Mouse (Mus musculus) left cerebral cortex, postnatal 4 days (tissue): ENCODE measurements at regions not wholly inside any gene's neighbourhood (a gene's known extent, or its start where the extent isn't known, plus 50 kb on each side); places are given as distances from the start of the nearest gene placed in this dataset.

ENCODE experiments used
- DNase-seq: peaks from one replicate; pipeline ENCODE4 v3.0.0-alpha.2; 2022
- intact Hi-C: fragments of 180-260 bp; cut with DNase I; formaldehyde crosslinking; loops from one replicate; pipeline ENCODE4 v1.15.1; 2025

DNA sequence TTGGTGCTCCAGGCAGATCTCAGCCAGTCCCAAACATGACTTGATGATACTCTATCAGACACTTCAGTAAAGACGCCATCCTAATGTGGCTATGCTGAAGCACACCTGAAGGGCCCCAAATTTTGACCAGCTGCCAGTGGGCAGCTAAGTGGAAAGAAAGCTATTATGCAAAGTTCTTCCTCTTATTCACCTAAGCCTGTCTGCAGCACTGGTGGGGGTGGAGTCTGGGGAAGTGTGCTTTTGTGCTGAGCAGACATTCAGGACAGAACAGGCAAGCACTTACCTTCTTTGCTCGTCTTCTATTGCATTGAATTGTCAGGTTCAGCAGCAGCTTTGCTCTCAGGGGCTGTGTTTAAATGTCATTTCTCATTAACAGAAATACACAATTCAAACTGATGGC, 200.7 kb downstream of the Pla2g4a start:
- no peak for DNase-seq
- intact Hi-C loops, result no loop called here

DNA sequence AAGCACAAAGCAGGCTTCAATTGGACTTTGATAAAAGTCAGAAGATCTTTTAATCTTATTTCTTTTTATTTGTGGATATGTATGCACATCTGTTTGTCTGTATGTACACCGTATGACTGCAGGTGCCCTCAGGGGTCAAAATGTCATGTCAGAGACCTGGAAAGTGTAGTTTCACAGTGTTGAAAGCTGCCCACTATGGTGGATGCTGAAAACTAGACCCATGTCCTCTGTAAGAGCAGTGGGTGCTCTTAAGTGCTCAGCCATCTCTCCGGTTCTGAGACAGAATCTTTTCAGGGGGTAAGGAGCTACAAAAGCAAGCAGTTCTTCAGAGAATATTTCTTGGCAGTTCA, 202.3 kb downstream of the Pla2g4a start:
- DNase-seq, result no peak
- intact Hi-C loops, result loop anchor here (10.0 kb wide), 1 partner anchor 214 kb away; no protein-coding TSS in a partner anchor

DNA sequence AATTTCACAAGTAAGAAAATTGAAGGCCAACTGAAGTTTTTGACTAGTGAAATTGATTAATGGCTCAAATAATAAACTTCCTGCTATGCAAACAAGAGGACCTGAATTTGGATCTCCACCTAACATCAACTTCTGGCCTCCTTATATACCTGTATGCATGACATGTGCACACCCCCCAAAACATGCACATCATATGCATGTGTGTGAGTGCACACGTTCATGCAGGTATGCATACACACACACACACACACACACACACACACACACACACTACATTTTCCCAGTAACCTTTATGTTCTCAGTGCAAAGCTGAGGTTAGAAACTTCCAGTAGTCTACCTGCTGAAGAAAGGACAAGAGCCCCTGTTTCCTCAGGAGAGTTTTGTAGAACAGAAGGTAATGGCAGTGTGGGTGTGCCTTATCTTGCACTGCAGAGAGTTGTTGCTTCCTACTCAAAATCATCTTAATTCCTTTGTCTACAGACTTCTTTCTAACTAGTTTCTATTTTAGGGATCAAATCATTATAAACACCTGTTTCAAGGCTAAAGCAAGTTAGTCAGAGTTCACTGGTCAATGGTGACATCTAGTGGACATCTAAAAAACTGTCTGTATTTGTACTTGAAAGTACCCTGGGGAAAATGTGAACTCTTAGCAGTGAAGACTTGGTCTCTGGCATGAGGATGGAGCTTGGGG, 202.9 kb downstream of the Pla2g4a start:
- no peak for DNase-seq
- intact Hi-C loops, result loop anchor here (10.0 kb wide), 1 partner anchor 213 kb away; no protein-coding TSS in a partner anchor

DNA sequence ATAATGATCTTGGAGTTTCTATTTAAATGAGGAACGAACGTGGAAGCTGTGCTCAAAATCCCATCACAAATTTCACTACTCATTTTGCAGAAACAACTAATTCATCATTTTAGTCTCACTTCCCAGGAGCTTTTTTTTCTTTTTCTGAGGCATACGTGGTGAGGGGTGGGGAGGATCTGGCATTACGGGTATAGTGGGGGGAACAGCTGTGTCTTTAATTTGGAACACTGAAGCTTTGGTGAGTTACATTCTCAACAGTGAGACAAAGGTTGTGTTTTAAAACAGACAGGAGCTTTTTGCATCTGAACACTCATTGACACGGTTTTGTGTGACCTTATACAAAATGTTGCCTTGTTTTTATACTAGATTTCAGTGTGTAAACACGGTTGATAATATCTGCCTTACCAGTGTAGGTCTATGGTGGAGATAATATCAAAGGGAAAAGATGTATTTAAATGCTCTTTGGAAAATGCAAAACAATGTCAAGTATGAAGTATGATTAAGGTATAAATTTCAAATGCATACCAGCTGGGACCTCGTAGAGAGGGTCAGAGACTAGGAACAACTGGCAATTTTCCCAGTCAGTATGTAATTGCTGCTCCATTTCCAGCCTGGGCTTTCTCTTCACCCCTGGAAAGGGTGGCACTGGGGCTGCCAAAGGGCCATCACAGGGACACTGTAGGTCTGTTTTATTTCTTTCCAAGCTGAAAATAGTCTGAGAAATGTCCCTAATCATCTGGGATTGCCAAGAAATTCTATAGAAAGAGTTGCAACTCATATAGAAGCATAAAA, 207.6 kb downstream of the Pla2g4a start:
- peak; percentile 30 for DNase-seq
- intact Hi-C loops, result loop anchor here (10.0 kb wide), 1 partner anchor 209 kb away; no protein-coding TSS in a partner anchor

DNA sequence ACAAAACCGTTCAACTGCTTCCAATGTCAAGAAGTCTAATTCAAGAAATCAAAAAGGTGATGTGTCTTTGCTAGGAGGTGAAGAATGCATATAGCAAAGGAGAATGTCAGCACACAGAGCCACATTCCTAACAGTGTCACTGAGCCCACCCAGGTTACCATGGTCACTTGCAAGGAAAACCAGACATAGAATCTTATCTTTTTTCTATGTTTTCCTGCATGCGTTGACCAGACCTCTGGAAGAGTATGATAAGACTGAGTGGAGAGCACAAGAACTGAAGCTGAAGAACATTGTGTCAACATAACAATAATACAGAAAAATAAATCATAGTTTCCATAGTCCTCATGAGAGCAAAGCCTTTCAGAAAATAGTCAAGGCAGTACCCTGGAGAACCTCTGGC, 211.7 kb downstream of the Pla2g4a start:
- intact Hi-C loops, result no loop called here

DNA sequence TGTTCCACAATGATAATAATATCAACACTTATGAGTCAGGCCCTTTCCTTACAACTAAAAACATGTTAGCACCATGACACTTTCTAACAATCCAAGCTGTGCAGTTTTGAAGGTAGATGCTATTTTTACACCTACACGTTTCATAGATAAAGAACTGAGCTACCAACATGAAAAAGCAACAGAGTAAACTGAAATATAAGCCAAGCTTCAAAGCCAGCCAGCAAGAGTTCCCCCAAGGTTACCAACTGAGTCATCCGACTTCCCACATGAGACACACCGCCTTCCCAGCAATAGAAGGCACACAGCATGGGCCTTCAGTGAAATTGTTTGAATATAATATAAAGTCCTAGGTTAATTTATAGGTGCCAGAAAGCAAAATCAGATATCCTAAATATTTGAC, 222.1 kb downstream of the Pla2g4a start:
- intact Hi-C loops, result no loop called here
- no peak for DNase-seq

More for the DNA sequence above, 211.7 kb downstream of the Pla2g4a start:
- no peak for DNase-seq

DNA sequence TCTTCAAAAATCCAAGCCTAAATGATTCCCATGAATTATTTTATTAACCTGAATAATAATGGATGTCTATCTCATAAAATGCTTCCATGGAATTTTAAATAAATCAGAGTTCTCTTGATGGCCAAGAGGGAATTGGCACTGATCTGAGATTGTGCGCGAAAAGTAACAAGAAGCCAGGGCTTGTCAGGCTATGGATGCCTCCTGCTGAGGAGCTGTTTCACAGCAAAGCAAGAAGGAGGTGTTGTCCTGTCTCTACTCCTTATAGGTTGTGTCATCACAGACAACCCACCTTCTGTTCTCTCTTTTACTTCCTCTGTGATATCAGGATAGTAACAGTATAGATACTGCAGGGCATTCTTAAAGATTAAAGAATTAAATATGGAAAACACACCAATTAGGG, 226.8 kb downstream of the Pla2g4a start:
- DNase-seq, result peak; percentile 27
- intact Hi-C loops, result no loop called here

DNA sequence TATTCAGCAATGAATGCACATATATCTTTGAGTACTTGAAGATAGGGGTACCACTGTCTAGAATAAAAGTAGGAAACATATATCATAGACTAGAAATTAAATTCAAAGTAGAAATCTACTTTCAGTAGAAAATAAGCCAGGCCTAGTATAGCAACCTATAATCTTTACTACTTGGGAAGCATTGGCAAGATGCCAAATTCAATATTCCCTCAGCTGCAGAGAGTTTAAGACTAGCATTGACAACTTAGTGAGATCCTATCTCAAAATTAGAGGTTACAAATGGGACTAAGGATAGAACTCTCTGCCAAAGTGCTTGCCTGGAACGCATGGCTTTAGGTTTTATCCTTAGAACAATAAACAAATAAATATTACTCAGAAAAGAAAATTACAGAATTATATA, 245.9 kb downstream of the Pla2g4a start:
- intact Hi-C loops, result no loop called here

DNA sequence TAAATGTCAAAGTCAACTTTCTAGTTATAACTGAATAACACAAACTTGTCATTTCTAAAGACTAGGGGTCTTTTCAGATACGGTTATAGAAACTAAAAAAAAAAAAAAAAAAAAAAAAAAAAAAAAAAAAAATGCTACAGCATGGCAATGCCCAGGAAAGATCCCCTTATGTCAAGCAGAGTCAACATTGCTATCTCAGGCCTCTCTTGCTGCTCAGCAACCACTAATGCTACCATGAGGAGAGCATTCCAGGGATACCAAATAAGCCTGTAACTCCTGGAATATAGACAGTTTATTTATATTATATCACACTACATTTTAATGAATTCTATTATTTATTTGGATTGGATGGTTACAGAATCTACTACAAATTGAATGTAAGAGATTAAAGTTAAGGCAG, 248.8 kb downstream of the Pla2g4a start:
- intact Hi-C loops, result no loop called here
- DNase-seq, result no peak

More for the DNA sequence above, 245.9 kb downstream of the Pla2g4a start:
- no peak for DNase-seq

DNA sequence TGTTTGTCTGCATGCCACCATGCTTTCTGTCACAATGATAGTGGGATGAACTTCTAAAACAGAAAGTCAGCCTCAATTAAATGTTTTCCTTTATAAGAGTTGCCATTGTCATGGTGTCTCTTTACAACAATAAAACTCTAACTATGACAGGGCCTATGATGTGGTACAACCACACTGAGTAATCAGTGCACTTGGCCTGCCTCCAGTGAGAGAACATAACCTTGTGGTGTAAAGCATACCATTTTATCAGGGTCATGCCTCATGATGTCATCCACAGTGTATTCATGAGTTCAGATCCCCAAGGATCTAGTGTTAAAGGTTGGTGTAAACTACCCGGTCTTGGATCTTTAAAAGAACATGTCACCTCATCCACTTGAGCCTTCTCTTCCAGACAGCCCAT, 255.9 kb downstream of the Pla2g4a start:
- intact Hi-C loops, result no loop called here
- DNase-seq, result no peak

DNA sequence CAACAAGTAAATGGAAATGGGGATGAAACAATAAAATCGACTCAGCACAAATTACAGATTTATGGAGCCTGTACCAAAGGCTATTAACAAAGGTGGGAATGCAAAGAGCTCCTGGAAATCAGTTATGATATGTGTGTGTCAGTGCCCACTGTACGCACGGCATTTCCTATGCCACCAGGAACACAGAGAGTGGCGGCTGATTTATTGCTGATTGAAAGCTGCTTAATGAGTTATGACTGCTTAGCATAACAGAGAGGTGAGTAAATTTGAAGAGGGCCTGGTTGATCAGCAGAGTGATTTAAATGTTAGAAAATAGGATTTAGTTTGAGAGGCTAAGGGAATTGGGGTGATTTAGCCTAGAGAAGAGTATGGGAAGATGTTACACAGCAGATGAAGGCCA, 261.7 kb downstream of the Pla2g4a start:
- DNase-seq, result no peak
- intact Hi-C loops, result no loop called here

DNA sequence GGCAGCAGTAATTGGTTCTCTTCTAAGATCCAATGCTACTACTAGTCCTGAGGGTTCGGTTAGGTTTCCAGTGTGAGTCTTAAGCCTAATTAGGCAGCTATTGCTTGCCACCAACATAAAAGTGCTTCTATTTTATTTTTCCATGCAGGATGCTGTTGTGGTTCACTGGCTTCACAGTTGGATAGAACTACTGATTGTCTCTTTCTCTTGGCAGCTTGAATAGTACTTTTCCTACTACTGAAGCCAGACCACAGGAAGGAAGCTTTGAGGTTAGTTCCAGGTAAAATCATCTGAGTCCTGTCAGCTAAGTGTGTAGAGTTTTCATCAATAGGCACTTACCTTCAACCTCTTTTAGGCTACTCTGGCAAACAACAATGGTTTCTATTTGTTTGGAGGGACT, 286.9 kb downstream of the Pla2g4a start:
- DNase-seq, result no peak
- intact Hi-C loops, result no loop called here

DNA sequence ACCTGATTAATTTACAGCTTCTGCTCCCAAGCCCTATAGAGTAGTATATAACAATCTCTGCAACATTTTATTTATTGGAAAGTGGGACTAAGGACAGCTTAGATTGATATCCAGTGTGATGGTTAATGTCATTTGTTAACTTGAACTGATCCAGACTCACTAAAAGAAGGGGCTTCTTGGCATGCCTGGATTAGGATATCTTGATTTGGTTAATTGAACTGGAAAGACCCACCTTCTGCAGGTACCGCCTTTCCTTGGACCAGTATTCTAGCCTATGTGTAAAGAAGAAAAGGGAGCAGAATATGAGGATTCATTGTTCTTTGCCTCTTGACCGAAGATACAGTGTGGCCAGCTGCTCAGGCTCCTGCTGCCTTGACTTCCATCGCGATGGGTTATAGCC, 288.5 kb downstream of the Pla2g4a start:
- intact Hi-C loops, result no loop called here
- peak; percentile 1 for DNase-seq

DNA sequence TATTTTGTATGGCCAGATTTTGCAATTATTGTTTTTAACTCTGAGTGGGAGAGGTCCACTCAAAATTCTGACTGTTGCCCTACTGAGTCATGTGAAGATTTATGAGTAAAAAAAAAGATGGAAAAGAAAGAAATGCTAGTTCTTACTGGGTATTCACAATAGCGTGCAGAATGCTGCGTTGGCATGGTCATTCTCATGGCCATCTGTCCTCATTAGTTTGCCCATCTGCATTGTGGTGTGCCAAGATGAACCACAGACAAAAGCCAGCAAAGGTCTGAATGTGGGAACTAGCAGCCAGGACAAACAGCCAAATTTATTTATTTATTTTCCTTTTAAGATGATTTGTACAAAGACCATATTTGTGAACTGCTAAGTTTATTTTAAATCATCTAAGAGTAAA, 289.0 kb downstream of the Pla2g4a start:
- peak; percentile 80 for DNase-seq

DNA sequence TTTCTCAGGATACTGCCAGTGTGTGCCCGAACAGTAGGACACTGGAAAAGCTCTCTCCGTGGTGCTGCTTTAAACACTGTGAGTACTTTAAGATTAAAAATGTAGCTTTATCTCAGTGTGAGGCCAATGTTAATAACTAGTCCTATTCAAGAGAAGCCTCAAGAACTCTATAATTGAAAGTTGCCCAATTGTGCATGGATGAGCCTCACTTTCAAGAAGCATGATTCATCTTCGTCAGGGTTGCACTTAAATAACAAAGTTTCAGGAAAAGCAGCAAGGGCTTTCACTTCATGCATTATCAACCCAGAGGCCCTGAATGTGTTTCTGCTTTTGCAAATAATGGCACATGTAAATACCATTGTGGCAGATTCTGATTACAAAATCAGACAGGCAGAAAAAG, 290.0 kb downstream of the Pla2g4a start:
- DNase-seq, result peak; percentile 4
- intact Hi-C loops, result no loop called here

More for the DNA sequence above, 289.0 kb downstream of the Pla2g4a start:
- intact Hi-C loops, result no loop called here
